Mouse (Mus musculus) adrenal gland, postnatal 4 days (tissue): ENCODE measurements around the gene Slx4. TPM values are rescaled to one million over a fixed set of nuclear protein-coding genes. Genes with fewer than 3 reads are reported as not detected.

Experiments used
- total RNA-seq, 2 experiments: library from RNA; stranded (reverse); gene quantifications; 2 replicates each; pipeline ENCODE4 v1.2.3; 2021

Slx4 gene
- total RNA-seq, 2 experiments from 2014 or later, result 28.0 to 31.0 TPM

Other genes with a start within 250 kb of the Slx4 start
- gene Olfr15, start 172.9 kb downstream of the Slx4 start, total RNA-seq, result not detected
- 10 to 100 TPM; 24.7 to 27.1 TPM for gene Zfp174, start 156.5 kb downstream of the Slx4 start, total RNA-seq
- 10 to 100 TPM; 71.6 to 77.2 TPM for gene Naa60, start 131.4 kb downstream of the Slx4 start, total RNA-seq
- 10 to 100 TPM; 19.4 to 24.5 TPM for gene Zfp597, start 119.2 kb downstream of the Slx4 start, total RNA-seq
- gene Gm20695, start 119.1 kb downstream of the Slx4 start, total RNA-seq, result 1 to 10 TPM; 1.0 to 1.5 TPM
- gene 1700037C18Rik, start 95.1 kb downstream of the Slx4 start, total RNA-seq, result 1 to 10 TPM; 4.7 to 4.8 TPM
- gene Cluap1, start 95.0 kb downstream of the Slx4 start, total RNA-seq, result 10 to 100 TPM; 24.5 to 25.3 TPM
- 1 to 10 TPM; 4.3 to 4.7 TPM for gene Nlrc3, start 27.1 kb downstream of the Slx4 start, total RNA-seq
- under 1 TPM in 1 of 2 experiments, not detected in 1; 0.39 TPM for gene Dnase1, start 33.2 kb upstream of the Slx4 start, total RNA-seq
- gene Trap1, start 74.1 kb upstream of the Slx4 start, total RNA-seq, result 100 to 1,000 TPM; 156 to 159 TPM
- gene Crebbp, start 210.2 kb upstream of the Slx4 start, total RNA-seq, result 10 to 100 TPM; 69.6 to 80.3 TPM